Mouse (Mus musculus): ENCODE results near the gene March9. TPM values are rescaled to one million over a fixed set of nuclear protein-coding genes. Genes with fewer than 3 reads are reported as not detected.
A peak's percentile ranks its signal among the peaks of the same experiment; 100 is the strongest.

Gene March9
- polyA plus RNA-seq (2012; rRNA removed) = 5.4 and 6.1 TPM in 2 replicates

DNA sequence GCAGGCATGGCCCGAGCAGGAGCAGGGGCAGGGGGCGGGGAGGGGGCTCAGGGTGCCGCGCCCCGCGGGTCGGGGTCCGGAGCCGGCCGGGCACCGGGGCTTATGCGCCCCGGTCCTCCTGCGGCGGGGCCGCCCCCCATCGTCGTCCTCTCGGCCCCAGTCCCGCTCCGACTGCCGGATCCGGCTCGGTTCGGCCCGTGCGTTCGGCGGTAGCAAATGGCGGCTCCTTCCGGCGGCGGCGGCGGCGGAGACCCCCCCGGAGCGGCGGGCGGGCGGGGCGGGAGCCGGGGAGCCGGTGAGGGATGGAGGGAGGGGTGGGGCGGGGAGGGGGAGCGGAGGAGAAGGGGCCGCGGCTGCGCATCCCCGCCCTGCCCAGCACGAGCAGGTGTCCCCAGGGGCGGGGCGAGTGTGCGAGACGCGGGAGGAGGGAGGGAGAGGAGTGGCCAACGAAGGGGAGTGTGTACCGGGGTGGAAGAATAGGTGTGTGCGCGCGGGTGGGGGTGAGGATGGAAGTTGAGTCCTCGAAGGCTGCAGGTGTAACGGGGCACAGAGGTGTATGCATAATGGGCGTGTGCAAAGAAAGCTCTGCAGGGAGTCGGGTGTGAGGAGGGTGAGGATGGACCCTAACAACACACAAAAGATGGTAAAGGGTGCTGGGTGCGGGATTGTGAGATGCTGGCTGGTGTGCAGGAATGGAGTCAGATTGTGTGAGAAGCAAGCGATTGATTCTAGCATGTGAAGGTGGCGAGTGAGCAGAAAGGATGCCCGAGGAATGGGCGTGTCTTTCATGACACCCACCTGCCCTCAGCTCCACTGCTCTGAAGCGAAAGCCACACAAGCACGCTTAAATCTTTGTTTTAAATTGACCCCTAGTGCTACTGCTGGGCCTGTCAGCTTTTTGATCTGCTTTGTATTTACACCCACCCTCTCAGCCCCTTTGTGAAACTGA lies at the start of gene March9:
Gene March9 (minus strand): TSS at position 217 of the 949 bp plus-strand sequence.
- TF ChIP-seq POLR2A (IDR thresholded peaks at IDR 0.05; ENCODE audit: borderline replicate concordance, extremely low read depth, low read depth, low read length) (no peak), CTCF (IDR thresholded peaks at IDR 0.05; ENCODE audit: insufficient read depth, low read length) (no peak)
- H3K4me1 ChIP-seq (ENCODE audit: control insufficient read depth, insufficient read depth, low read length) = peaks cover 9% of the 10 kb centered on the region; the same call in 1 of the 2 replicates
- peak; percentile 76 for DNase-seq
- WGBS = 2% methylated on average over 47 of the region's 72 CpGs
- H3K4me3 ChIP-seq (replicated peaks; ENCODE audit: extremely low read depth, low read depth, low read length) = peak within 1 kb of the TSS; percentile 57

- no peak for TF ChIP-seq POLR2A (IDR thresholded peaks at IDR 0.05; ENCODE audit: borderline replicate concordance, extremely low read depth, low read depth, low read length)
- TF ChIP-seq CTCF (IDR thresholded peaks at IDR 0.05; ENCODE audit: insufficient read depth, low read length) = no peak
- 73% methylated on average over 3 of the region's 3 CpGs for WGBS
- H3K4me3 ChIP-seq (replicated peaks; ENCODE audit: extremely low read depth, low read depth, low read length) = no peak overlapping the region
- no peaks in the 10 kb centered on the region for H3K4me1 ChIP-seq (ENCODE audit: control insufficient read depth, insufficient read depth, low read length)
- DNase-seq = no peak
Measured at GRCm38 (mm10) chr10:127108262-127108583, 48.2 kb upstream of the March9 start.

DNA sequence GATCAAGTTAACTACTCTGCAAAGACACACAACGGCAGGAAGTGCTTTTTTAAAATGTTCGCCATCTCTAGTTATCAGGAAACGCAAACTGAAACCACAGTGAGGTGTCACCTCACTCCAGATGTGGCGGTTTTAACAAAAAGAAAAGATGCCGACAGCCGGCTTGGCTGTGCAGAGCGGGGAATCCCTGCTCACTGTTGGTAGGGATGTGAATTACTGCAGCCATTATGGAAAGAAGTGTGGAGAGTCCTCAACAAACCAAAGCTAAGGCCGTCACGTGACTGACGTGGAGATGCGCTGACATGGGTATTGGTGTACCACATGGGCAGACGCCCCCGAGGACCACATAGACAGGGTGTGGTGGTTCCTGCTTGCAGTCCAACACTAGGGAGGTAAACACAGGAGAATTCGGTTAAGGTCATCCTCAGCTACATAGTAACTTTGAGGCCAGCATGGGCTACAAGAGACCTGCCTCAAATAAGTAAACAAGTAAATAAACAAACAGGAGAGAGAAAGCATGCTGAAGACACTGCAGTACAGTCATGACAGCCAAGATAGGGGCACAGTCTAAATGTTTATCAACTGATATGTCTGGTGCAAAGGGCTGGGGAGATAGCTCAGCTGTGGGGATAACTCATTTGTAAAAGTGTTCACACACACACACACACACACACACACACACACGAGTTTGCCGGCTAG lies 47.7 kb upstream of the March9 start:
- TF ChIP-seq POLR2A (IDR thresholded peaks at IDR 0.05; ENCODE audit: borderline replicate concordance, extremely low read depth, low read depth, low read length) (no peak), CTCF (IDR thresholded peaks at IDR 0.05; ENCODE audit: insufficient read depth, low read length) (no peak)
- whole genome bisulfite sequencing = 74% methylated on average over 16 of the region's 16 CpGs
- no peaks in the 10 kb centered on the region for H3K4me1 ChIP-seq (ENCODE audit: control insufficient read depth, insufficient read depth, low read length)
- no peak for DNase-seq
- no peak overlapping the region for H3K4me3 ChIP-seq (replicated peaks; ENCODE audit: extremely low read depth, low read depth, low read length)

DNA sequence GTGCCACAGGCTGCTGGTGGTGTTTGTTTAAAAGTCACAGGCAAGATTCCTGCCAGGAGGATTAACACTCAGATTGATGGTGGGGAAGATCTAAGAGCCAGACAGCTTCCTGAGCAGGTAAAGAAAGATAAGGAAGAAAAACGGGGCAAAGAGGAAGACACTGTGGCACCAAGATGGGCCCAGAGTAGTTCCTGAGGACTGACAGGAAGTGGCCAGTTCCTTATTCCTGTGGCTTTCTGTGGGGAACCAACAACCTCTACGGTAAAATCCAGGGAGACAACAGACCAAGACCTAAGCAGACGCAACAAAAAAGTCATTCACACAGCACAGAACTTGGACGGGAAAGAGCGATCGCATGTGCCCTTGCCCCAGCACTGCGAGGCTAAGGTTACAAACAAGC lies 43.6 kb upstream of the March9 start:
- WGBS = 46% methylated on average over 7 of the region's 7 CpGs
- no peak overlapping the region for H3K4me3 ChIP-seq (replicated peaks; ENCODE audit: extremely low read depth, low read depth, low read length)
- DNase-seq = no peak
- H3K4me1 ChIP-seq (ENCODE audit: control insufficient read depth, insufficient read depth, low read length) = no peaks in the 10 kb centered on the region
- TF ChIP-seq CTCF (IDR thresholded peaks at IDR 0.05; ENCODE audit: insufficient read depth, low read length) (no peak), POLR2A (IDR thresholded peaks at IDR 0.05; ENCODE audit: borderline replicate concordance, extremely low read depth, low read depth, low read length) (no peak)

- whole genome bisulfite sequencing = 77% methylated on average over 6 of the region's 6 CpGs
- TF ChIP-seq CTCF (IDR thresholded peaks at IDR 0.05; ENCODE audit: insufficient read depth, low read length) = no peak
- TF ChIP-seq POLR2A (IDR thresholded peaks at IDR 0.05; ENCODE audit: borderline replicate concordance, extremely low read depth, low read depth, low read length) = no peak
- no peak overlapping the region for H3K4me3 ChIP-seq (replicated peaks; ENCODE audit: extremely low read depth, low read depth, low read length)
- DNase-seq = no peak
- no peaks in the 10 kb centered on the region for H3K4me1 ChIP-seq (ENCODE audit: control insufficient read depth, insufficient read depth, low read length)
Measured at GRCm38 (mm10) chr10:127101151-127101550, 41.2 kb upstream of the March9 start.

DNA sequence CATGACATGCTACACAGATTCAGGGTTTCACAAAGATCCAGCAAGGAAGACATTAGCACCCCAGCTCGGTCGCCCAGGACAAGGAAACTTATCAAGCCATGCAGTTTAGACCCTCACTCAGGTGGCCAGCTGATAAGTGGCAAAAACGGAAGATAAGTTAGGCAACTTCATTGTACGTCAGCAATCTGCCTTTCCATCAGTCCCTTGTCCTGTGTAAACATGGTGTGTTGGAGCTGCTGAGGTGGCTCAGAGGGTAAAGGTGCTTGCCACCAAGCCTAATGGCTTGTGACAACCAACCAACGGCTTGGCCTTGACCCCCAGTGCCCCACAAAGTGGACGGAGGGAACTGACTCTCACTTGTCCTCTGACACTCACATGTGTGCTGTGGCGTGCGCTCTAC lies 40.4 kb upstream of the March9 start:
- DNase-seq = no peak
- Histone ChIP-seq H3K4me3 (replicated peaks; ENCODE audit: extremely low read depth, low read depth, low read length) (no peak overlapping the region), H3K4me1 (ENCODE audit: control insufficient read depth, insufficient read depth, low read length) (no peaks in the 10 kb centered on the region)
- TF ChIP-seq POLR2A (IDR thresholded peaks at IDR 0.05; ENCODE audit: borderline replicate concordance, extremely low read depth, low read depth, low read length) (no peak), CTCF (IDR thresholded peaks at IDR 0.05; ENCODE audit: insufficient read depth, low read length) (no peak)
- WGBS = 77% methylated on average over 8 of the region's 8 CpGs

DNA sequence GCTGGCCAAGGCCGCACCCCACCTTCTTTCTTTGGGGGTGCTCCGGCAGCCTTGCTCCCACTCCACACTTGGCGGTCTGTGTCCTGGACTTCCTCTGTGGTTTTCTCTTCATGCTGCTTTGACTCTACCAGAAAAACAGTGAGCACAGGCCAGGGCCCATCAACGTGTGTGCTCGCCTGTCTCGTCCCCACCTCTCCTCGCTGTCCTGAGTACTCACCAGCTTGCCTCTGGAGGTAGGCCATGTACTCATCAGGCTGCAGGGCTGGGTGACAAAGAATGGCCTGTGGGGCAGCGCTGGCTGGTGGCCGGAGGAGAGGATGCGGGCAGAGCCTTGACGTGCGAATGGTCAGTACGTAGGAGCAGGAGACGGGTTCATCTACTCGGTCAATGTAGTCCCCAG lies 39.9 kb upstream of the March9 start:
- DNase-seq = no peak
- WGBS = 88% methylated on average over 15 of the region's 15 CpGs
- Histone ChIP-seq H3K4me1 (ENCODE audit: control insufficient read depth, insufficient read depth, low read length) (no peaks in the 10 kb centered on the region), H3K4me3 (replicated peaks; ENCODE audit: extremely low read depth, low read depth, low read length) (no peak overlapping the region)
- no peak for TF ChIP-seq CTCF (IDR thresholded peaks at IDR 0.05; ENCODE audit: insufficient read depth, low read length)
- no peak for TF ChIP-seq POLR2A (IDR thresholded peaks at IDR 0.05; ENCODE audit: borderline replicate concordance, extremely low read depth, low read depth, low read length)

- H3K4me1 ChIP-seq (ENCODE audit: control insufficient read depth, insufficient read depth, low read length) = no peaks in the 10 kb centered on the region
- no peak for TF ChIP-seq POLR2A (IDR thresholded peaks at IDR 0.05; ENCODE audit: borderline replicate concordance, extremely low read depth, low read depth, low read length)
- no peak overlapping the region for H3K4me3 ChIP-seq (replicated peaks; ENCODE audit: extremely low read depth, low read depth, low read length)
- 78% methylated on average over 10 of the region's 10 CpGs for WGBS
- no peak for DNase-seq
Measured at GRCm38 (mm10) chr10:127099191-127099590, 39.2 kb upstream of the March9 start.

GRCm38 (mm10) chr10:127098514-127098913 lies 38.5 kb upstream of the March9 start:
- H3K4me1 ChIP-seq (ENCODE audit: control insufficient read depth, insufficient read depth, low read length) = no peaks in the 10 kb centered on the region
- no peak overlapping the region for H3K4me3 ChIP-seq (replicated peaks; ENCODE audit: extremely low read depth, low read depth, low read length)
- no peak for TF ChIP-seq POLR2A (IDR thresholded peaks at IDR 0.05; ENCODE audit: borderline replicate concordance, extremely low read depth, low read depth, low read length)
- no peak for DNase-seq
- WGBS = 85% methylated on average over 20 of the region's 20 CpGs
